Mouse (Mus musculus) liver, postnatal 0 days (tissue): Measurements from ENCODE around the gene Prkcsh.

Experiments
- CTCF ChIP-seq: sonication (generic); IDR thresholded peaks from 2 replicates; pipeline ENCODE4 v1.5.1; 2016; ENCODE audit warnings: antibody characterized with exemption, low read depth
- EP300 ChIP-seq: IDR thresholded peaks from 2 replicates; pipeline ENCODE4 v1.6.1; 2016; ENCODE audit warnings: antibody characterized with exemption, low read depth, mild to moderate bottlenecking

DNA sequence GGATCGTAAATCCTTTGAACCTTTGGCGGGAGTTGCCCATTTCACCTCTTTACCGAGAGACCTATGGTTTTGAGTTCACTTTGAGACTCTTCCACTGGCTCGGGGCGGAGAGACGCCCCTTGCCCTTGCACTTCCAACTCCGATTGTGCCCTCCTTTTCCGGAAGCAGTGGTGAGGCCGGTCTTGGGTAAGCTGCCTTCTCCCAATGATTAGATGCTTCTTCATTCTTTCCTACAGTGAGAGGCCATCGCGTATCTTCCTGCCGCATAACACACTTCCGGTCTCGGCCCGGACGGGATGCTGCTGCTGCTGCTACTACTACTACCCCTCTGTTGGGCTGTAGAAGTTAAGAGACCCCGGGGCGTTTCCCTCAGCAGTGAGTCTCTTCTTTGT is 553 bp downstream of the Prkcsh start:
- TF ChIP-seq CTCF: no peak
- peak; percentile 47; the same call in 1 of the 2 replicates for TF ChIP-seq EP300
